Mouse (Mus musculus): Measurements from ENCODE around the gene Pnpt1. TPM values are rescaled to one million over a fixed set of nuclear protein-coding genes. Genes with fewer than 3 reads are reported as not detected.

The Pnpt1 gene
- polyA plus RNA-seq, 1 experiment from 2014 or later: 41.4 TPM

DNA sequence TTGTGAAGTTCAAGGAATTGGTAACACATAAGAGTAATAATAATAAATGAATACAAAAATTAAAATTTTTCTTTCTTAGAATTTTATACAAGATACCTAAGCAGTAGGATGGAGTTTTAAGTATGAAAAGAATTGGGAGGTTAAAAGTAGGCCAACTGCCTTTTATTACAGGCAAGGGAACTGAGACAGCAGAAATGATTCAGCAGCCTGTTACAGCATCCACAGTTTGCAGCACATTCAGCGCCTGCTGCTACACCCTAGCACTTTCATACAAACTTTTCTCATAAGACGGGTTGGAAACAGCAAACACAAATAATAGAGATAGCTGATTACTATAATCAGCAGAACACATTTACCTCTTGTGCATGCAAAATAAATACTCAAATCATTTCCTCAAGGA lies 79.2 kb downstream of the Pnpt1 start:
- 88% methylated on average over 2 of the region's 2 CpGs for WGBS
- peaks cover 36% of the 10 kb centered on the region for H3K36me3 ChIP-seq (ENCODE audit: control insufficient read depth, insufficient read depth, low read length)

More for the DNA sequence above, 79.2 kb downstream of the Pnpt1 start:
- Histone ChIP-seq H3K4me2 (replicated peaks; ENCODE audit: low read depth, low read length) (no peak overlapping the region), H3K9ac (replicated peaks; ENCODE audit: low read depth, low read length) (no peak overlapping the region), H3K27me3 (ENCODE audit: control insufficient read depth, insufficient read depth, low read length) (no peaks in the 10 kb centered on the region), H3K4me3 (ENCODE audit: low read depth, low read length) (no peak overlapping the region), H3K9me3 (ENCODE audit: control insufficient read depth, low read depth, low read length) (no peaks in the 10 kb centered on the region), H3K4me1 (ENCODE audit: control insufficient read depth, insufficient read depth, low read length) (no peaks in the 10 kb centered on the region), H3K27ac (ENCODE audit: low read length) (no peak overlapping the region)
- no peak for ATAC-seq (ENCODE audit: insufficient number of reproducible peaks, insufficient read depth, low FRiP score, low read depth)

Other genes with a start within 250 kb of the Pnpt1 start
- 83.9 and 88.6 TPM in 2 replicates for gene Ppp4r3b, start 42.1 kb downstream of the Pnpt1 start, polyA plus RNA-seq (2014; fragmentation: Nextera tagmentation; extraction: Ambion mirVana)
- 53.1 and 56.5 TPM in 2 replicates for gene Cfap36, start 116.7 kb downstream of the Pnpt1 start, polyA plus RNA-seq (2014; fragmentation: Nextera tagmentation; extraction: Ambion mirVana)
- gene Ccdc88a, start 242.9 kb downstream of the Pnpt1 start, polyA plus RNA-seq (2014; fragmentation: Nextera tagmentation; extraction: Ambion mirVana): 24.1 and 29.3 TPM in 2 replicates